Mouse (Mus musculus) brown adipose tissue, adult 24 weeks (tissue): ENCODE data around the gene Micall1. TPM values are rescaled to one million over a fixed set of nuclear protein-coding genes. Genes with fewer than 3 reads are reported as not detected.

ENCODE experiments used
- H3K27ac ChIP-seq: fragments of 200-500 bp; replicated peaks from 2 replicates; pipeline ENCODE4 v1.5.1; 2012; ENCODE audit warnings: low read depth, mild to moderate bottlenecking, low read length
- H3K4me1 ChIP-seq: fragments of 200-500 bp; 2 replicates; pipeline ENCODE4 v1.6.1; 2012; ENCODE audit warnings: low read length, mixed read lengths; ENCODE audit not compliant: control insufficient read depth, insufficient read depth, insufficient read length
- H3K4me3 ChIP-seq: fragments of 200-500 bp; 2 replicates; pipeline ENCODE4 v1.5.1; 2012; ENCODE audit warnings: low read depth, mild to moderate bottlenecking, low read length, moderate library complexity; ENCODE audit not compliant: insufficient read depth
- polyA plus RNA-seq: library from polyadenylated mRNA; stranded (reverse); fragments of >200 nt; gene quantifications from 2 replicates; pipeline ENCODE4 v1.2.4, GENCODE M21; 2012; ENCODE audit not compliant: missing spikeins, insufficient read depth, insufficient read length

Micall1 gene
- polyA plus RNA-seq, 1 experiment = 20.2 TPM

- H3K27ac ChIP-seq = no peak overlapping the region
- H3K4me1 ChIP-seq = no peaks in the 10 kb centered on the region
- H3K4me3 ChIP-seq = no peak overlapping the region
Observed at GRCm38 (mm10) chr15:79155572-79155971, 46.9 kb downstream of the Micall1 start.

DNA sequence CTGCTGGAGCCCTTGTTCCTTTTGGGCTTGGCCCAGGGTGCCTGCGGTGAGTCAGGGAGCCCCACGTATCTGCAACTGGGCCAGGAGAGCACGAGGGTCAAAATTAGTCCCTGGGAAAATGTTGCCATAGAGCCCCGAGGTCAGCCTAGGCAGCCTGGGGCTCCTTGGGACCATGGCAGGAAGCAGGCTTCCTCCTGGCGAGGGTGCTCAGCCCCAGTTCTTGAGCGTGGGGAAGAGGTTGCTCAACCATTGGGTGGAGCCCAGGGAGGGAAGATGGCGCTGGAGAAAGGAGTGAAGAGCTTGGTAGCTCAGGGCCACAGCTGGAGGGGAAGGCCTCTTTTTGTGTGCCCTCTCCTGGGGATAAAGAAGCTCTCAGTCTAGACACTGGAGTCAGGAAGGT, 53.6 kb downstream of the Micall1 start:
- Histone ChIP-seq H3K27ac (no peak overlapping the region), H3K4me3 (no peak overlapping the region), H3K4me1 (no peaks in the 10 kb centered on the region)

DNA sequence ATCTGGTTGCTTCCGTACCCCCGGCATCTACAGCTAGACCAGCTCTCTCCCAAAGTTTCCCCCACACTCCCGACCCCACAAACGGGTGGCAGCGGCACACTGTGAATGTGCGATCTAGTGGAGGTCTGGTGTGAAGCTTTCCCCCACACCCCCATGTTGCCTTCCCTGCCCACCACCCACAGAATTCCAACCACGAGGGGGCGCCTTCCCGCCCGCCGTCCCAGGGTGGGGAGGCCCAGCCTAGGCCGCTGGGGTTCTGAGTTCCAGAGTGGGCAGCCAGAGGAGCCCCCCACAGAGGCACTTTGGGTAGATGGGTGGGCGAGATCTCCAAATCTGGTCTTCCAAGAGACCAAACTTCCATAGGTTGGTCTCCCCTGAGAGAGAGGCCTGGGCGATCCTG, 54.1 kb downstream of the Micall1 start:
- Histone ChIP-seq H3K27ac (no peak overlapping the region), H3K4me3 (no peak overlapping the region), H3K4me1 (no peaks in the 10 kb centered on the region)

GRCm38 (mm10) chr15:79164251-79164650, 55.6 kb downstream of the Micall1 start:
- Histone ChIP-seq H3K4me3 (no peak overlapping the region), H3K4me1 (no peaks in the 10 kb centered on the region), H3K27ac (no peak overlapping the region)

DNA sequence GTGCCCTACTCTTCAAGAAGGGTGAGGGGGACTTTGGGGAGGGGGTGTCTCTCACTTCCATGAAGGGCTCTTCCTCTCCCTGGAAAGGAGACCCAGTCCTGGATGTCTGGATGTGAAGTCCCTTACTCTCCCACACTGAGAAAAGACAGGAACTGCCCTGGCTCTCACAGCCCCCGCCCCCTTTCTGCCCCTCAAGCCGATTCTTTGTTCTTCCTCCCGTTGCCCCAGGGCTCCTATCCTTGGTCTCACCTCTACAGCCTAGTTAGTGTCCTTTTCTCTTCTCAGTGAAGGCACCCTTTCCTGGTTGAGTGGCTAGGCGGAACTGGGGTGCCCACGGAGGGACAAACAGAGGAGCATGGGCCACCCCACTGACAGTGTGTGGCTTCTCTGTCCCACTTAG, 56.4 kb downstream of the Micall1 start, which contains the start of gene Sox10:
Gene Sox10, minus strand, starts transcription at position 101 of the 400 bp plus-strand sequence.
- Histone ChIP-seq H3K4me1 (no peaks in the 10 kb centered on the region), H3K4me3 (no peak within 1 kb of the TSS), H3K27ac (no peak within 1 kb of the TSS)

GRCm38 (mm10) chr15:79166712-79167111, 58.0 kb downstream of the Micall1 start:
- no peak overlapping the region for H3K4me3 ChIP-seq

DNA sequence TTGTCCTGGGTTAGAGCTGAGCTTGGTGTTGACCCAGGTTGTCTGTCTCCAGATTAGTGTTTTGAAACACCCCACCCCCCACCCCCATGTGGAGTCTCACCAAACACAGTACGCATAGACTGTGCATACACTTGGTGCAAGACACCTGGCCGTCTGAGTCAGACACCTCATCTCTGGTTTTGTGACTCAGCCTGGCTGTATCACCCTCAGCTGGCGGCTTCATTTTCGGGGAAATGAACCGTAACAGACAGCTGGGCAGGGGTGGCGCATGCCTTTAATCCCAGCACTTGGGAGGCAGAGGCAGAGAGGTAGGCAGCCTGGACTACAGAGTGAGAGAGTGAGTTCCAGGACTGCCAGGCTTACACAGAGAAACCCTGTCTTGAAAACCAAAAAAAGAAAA, 68.2 kb downstream of the Micall1 start:
- H3K4me1 ChIP-seq = no peaks in the 10 kb centered on the region
- no peak overlapping the region for H3K27ac ChIP-seq
- H3K4me3 ChIP-seq = no peak overlapping the region

More at GRCm38 (mm10) chr15:79166712-79167111, 58.0 kb downstream of the Micall1 start:
- no peak overlapping the region for H3K27ac ChIP-seq
- H3K4me1 ChIP-seq = no peaks in the 10 kb centered on the region

GRCm38 (mm10) chr15:79185213-79185612, 76.5 kb downstream of the Micall1 start:
- no peaks in the 10 kb centered on the region for H3K4me1 ChIP-seq
- no peak overlapping the region for H3K4me3 ChIP-seq
- no peak overlapping the region for H3K27ac ChIP-seq

Other genes starting within 250 kb of the Micall1 start
- 23.7 and 29.1 TPM in 2 replicates for gene Gga1, start 231.7 kb upstream of the Micall1 start, polyA plus RNA-seq
- gene Gm49510, start 209.2 kb upstream of the Micall1 start, polyA plus RNA-seq = not detected in 2 replicates
- 2.2 and 3.3 TPM in 2 replicates for gene Sh3bp1, start 209.1 kb upstream of the Micall1 start, polyA plus RNA-seq
- 0.67 and 1.3 TPM in 2 replicates for gene Pdxp, start 195.0 kb upstream of the Micall1 start, polyA plus RNA-seq
- 2,169 and 2,213 TPM in 2 replicates for gene Lgals1, start 182.2 kb upstream of the Micall1 start, polyA plus RNA-seq
- gene Nol12, start 174.0 kb upstream of the Micall1 start, polyA plus RNA-seq = 22.6 and 34.2 TPM in 2 replicates
- 19.0 and 24.7 TPM in 2 replicates for gene Triobp, start 161.2 kb upstream of the Micall1 start, polyA plus RNA-seq
- 128 and 153 TPM in 2 replicates for gene H1f0, start 80.4 kb upstream of the Micall1 start, polyA plus RNA-seq
- gene Galr3, start 67.0 kb upstream of the Micall1 start, polyA plus RNA-seq = not detected in 2 replicates
- 5.7 and 8.7 TPM in 2 replicates for gene Ankrd54, start 46.0 kb upstream of the Micall1 start, polyA plus RNA-seq
- gene Eif3l, start 33.7 kb upstream of the Micall1 start, polyA plus RNA-seq = 177 and 198 TPM in 2 replicates
- 173 and 185 TPM in 2 replicates for gene Polr2f, start 32.1 kb downstream of the Micall1 start, polyA plus RNA-seq
- 2.1 TPM in 1 of 2 replicates, not detected in the other for gene 1700088E04Rik, start 32.4 kb downstream of the Micall1 start, polyA plus RNA-seq
- 0.48 and 1.5 TPM in 2 replicates for gene Sox10, start 56.3 kb downstream of the Micall1 start, polyA plus RNA-seq
- 12.2 and 13.0 TPM in 2 replicates for gene Pick1, start 120.3 kb downstream of the Micall1 start, polyA plus RNA-seq
- 1.2 TPM in 1 of 2 replicates, not detected in the other for gene Gm49486, start 120.5 kb downstream of the Micall1 start, polyA plus RNA-seq
- gene Slc16a8, start 145.9 kb downstream of the Micall1 start, polyA plus RNA-seq = not detected in 2 replicates
- gene Baiap2l2, start 176.6 kb downstream of the Micall1 start, polyA plus RNA-seq = 0.54 and 1.1 TPM in 2 replicates
- gene Pla2g6, start 219.5 kb downstream of the Micall1 start, polyA plus RNA-seq = 11.6 and 13.4 TPM in 2 replicates
- 9.8 and 11.4 TPM in 2 replicates for gene Maff, start 237.7 kb downstream of the Micall1 start, polyA plus RNA-seq